Mouse (Mus musculus): ENCODE measurements at regions not wholly inside any gene's neighbourhood (a gene's known extent, or its start where the extent isn't known, plus 50 kb on each side); places are given as distances from the start of the nearest gene placed in this dataset.
A peak's percentile ranks its signal among the peaks of the same experiment; 100 is the strongest.
"Not testable (repeated sequence)": the region's sequence is repeated elsewhere in the genome, so short reads cannot be mapped to it uniquely, and the experiment has no call there.

DNA sequence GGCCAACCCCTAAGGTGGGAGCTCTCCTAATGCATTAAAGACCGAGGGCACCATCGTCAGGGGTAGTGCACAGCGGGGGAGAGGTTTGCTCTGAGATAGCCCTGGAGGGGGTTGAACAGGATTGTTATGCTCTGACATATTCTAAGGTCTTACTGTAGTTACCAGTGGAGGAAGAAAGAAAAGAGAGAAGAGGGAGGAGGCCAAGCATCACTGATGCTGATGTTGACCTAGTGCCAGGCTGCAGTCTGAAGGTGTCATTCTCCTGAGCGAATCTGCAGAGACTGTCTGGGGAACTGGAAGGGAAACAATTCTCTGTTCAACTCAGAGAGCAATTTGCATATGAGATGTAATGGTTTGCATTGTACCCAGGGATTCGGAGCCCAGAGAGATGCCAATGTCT lies 139.4 kb upstream of the Zfp637 start:
- peak; percentile 64 for DNase-seq

GRCm38 (mm10) chr6:117706006-117706405 lies 135.0 kb upstream of the Zfp637 start:
- DNase-seq = peak; percentile 58

- DNase-seq = peak; percentile 40
Measured at GRCm38 (mm10) chr6:117709212-117709611, 131.8 kb upstream of the Zfp637 start.

DNA sequence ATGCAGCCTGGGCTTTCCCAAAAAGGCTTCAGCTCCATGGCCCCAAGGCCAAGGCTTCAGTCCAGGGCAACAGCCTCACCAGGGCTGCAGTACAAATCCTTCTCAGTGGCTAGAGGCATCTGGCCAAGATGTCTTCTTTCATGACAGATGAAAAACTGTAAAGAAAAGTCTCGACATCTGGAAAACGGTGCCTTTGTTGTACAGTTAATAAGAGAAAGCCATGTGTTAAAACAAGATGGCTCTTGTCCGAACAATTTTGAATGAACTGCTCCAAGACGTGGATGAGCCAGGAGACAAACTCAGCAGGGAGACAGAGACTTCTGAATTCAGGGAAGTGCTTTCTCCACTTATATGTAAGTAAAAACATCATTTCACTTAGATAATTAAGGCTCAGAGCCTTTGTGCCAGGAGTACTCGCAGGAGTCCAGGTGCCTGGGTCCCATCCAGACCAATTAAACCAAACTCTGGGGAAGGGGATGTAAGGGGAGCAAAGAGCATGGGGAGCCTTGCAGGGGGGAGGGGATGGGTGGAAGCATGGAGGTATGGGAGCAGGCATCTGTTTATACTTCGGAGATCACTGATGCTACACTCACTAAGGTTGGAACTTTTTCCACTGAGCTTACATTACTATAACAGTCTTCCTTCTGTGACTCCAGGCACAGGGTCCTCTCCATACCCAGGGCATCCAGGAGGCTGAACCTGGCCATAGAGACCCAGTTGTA lies 125.8 kb upstream of the Zfp637 start:
- DNase-seq = peak; percentile 66

GRCm38 (mm10) chr6:117716422-117716821 lies 124.6 kb upstream of the Zfp637 start:
- DNase-seq = not testable (repeated sequence)

DNA sequence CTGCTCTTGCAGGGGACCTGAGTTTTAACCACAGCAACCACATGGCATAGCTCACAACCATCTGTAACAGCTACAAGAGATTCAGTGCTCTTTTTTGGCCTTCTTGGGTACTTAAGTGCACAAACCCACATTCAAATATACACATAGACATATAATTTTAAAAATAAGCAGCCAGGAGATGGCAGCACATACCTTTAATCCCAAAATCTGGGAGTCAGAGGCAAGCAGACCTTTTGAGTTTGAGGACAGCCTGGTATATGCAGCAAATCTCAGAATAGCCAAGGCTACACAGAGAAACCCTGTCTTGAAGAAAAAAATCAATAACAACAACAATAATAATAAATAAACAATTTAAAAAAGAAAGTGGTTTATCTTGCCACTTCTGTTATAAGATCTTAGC lies 88.6 kb upstream of the Zfp637 start:
- DNase-seq = peak; percentile 3

DNA sequence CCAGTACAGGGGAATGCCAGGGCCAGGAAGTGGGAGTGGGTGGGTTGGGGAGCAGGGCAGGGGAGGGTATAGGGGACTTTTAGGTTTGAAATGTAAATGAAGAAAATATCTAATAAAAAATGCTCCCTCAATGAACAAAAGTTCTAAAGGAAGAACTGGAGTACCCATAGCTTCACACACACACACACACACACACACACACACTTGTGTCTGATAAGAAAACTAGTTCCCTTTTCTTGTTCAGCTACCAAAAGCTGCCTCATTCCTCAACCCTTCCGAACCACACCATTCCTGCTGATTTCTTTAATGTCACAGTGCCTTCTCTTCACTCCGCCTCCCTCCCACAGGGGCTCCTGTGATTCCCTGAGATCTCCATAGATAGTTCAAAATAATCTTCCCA lies 85.3 kb upstream of the Zfp637 start:
- peak; percentile 29 for DNase-seq

DNA sequence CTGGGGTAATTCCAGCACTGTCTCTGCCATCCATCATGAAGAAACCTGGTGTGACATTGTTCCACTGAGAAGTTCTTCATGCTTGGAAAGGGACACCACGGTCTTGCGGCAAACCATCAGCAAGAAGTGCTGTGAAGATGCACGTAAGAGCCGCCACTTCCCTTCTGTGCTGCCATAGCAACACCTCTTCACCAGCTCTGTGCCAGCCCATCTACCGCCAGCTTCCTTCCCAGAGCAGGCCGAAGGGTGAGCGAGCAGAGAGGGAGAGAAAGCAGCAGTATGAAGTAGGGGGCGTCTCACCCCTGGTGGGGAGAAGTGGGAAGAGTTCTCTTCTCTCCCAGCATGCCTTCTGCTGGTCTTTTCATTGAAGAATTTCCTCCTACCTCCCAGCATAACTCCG lies 84.8 kb upstream of the Zfp637 start:
- peak; percentile 67 for DNase-seq

DNA sequence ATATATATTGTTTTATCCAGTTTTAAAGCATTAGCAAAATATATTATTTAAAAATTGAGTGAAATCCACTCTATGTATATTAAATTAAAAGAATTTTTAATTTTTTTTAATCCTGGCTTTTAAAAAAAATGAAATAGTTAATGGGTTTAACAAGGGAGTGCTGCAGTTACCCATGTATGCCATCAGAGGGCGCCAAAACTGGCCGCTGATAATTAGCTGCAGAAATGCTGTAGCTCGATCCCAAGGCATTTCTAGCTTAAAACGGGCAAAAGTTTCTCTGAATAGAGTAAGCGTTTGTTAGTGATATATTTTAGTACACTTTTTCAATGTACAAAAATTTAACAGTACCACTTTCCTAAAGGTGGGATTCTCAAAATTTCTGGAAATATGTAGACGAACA lies 82.5 kb upstream of the Zfp637 start:
- peak; percentile 72 for DNase-seq

DNA sequence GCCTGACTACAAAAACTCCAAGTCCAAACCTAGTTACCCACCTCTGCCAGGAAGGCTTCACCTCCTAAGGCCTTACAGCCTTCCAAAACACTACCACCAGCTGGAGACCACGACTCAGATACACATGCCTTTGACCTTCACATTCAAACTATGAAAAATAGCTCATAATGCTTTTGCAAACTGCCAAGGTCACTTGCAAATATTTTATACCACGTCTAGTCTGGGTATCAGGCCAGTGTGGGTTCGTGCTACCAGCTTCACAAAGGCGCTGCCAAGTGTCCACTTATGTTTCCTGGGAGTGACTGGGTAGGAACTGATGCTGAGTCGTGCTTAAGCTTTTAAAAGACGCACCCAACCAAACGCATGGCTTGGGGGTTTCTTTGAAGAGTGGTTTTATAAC lies 69.5 kb upstream of the Zfp637 start:
- no peak for DNase-seq

- DNase-seq = peak; percentile 39
Measured at GRCm38 (mm10) chr6:117772396-117772795, 68.6 kb upstream of the Zfp637 start.

DNA sequence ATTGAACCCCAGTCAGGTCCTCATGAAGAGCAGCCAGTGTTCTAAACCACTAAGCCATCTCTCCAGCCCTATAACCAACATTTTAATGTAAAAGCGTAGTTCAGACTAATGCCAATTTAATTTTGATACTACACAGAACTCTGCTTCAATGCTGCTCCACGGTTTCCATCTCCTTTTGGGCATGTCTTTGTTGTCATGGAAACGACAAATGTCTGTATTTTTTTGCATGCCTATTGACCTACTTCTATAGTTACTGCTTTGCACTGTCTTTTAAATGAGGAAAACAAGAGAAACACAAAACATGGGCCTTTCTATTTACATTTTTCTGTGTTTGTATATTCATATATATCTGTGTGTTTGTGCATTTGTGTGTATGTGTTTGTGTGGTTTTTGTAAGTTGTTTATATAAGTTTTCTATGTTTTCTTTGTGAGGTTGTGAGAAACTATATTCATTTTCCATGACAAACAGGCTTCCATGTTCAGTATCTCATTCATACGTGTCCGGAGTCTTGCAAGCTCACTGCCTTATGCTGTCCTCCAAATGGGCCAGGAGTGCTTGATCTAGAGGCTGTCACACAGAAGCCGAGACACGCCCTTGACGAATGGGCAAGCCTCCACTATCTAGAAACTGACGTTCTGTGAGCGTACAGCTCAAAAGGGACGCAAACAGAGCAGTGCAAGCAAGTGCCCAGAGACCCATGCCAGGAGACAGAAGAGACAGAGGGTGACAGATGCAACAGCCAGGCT lies 65.5 kb upstream of the Zfp637 start:
- peak; percentile 64 for DNase-seq

DNA sequence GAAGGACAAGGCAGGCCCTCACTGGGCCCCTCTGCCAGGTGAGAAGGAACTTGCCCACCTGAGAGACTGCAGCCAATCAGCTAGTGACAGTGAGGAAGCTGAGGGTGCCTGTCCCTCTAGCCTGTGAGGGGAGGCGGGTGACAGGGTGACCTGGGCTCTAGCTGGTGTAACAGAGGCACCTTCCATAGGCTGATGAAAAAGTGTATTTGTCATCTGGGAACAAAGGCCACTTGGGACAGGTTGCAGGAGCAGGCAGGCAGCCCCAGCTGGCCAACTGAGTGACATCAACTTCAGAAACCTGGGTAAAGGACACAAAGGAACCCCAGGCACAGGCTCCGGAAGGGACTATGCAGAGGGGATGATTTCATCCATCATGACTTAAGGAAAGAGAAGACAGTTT lies 63.0 kb upstream of the Zfp637 start:
- no peak for DNase-seq

DNA sequence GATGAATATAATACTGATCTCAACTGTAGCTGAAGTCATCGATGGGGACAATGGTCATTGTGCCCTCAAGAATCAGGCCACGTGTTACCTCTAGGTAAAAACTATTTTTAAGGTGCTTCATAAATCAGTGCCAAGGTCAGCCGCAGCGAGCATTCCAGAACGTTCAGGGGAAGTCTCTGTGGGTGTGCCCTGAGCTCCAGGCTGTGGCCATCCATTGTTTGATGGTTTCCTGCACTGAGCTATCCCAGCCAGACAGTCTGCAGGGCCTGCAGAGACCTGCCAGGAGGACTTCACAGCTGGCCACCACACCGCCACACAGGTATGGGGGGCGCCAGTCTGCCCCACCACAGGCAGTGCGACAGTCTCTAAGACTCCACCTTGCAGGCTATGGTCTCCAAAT lies 62.5 kb upstream of the Zfp637 start:
- peak; percentile 98 for DNase-seq

- peak; percentile 55 for DNase-seq
Measured at GRCm38 (mm10) chr6:117779020-117779419, 62.0 kb upstream of the Zfp637 start.

GRCm38 (mm10) chr6:117788580-117789540 lies 52.1 kb upstream of the Zfp637 start:
- DNase-seq = peak; percentile 92

GRCm38 (mm10) chr6:117790581-117790980 lies 50.4 kb upstream of the Zfp637 start:
- DNase-seq = peak; percentile 58

Data from heart, adult 11 months (tissue).